Mouse (Mus musculus) gastrocnemius, adult 18-20 months (tissue): Measurements from ENCODE around the gene Brf1. TPM values are rescaled to one million over a fixed set of nuclear protein-coding genes. Genes with fewer than 3 reads are reported as not detected.

Experiments
- DNase-seq: peaks from one replicate; pipeline ENCODE4 v3.0.0; 2021; ENCODE audit warnings: low spot score
- long read RNA-seq, 2 experiments: library from polyadenylated mRNA; stranded (forward); transcript quantifications; one replicate each; pipeline ENCODE4 v2.0.0; 2021
- total RNA-seq, 2 experiments: library from RNA; stranded (reverse); gene quantifications; 2 replicates each; pipeline ENCODE4 v1.2.3; 2021

Brf1 gene
- total RNA-seq: 10 to 100 TPM; 17.8 to 18.5 TPM
- long read RNA-seq, experiment 1, partial matches to known transcripts: 0 of 2 reads
- long read RNA-seq, experiment 1, other reads (novel, unspliced or antisense): 2 of 2 reads
- long read RNA-seq, experiment 2, partial matches to known transcripts: 3 of 5 reads
- long read RNA-seq, experiment 2, other reads (novel, unspliced or antisense): 2 of 5 reads

DNA sequence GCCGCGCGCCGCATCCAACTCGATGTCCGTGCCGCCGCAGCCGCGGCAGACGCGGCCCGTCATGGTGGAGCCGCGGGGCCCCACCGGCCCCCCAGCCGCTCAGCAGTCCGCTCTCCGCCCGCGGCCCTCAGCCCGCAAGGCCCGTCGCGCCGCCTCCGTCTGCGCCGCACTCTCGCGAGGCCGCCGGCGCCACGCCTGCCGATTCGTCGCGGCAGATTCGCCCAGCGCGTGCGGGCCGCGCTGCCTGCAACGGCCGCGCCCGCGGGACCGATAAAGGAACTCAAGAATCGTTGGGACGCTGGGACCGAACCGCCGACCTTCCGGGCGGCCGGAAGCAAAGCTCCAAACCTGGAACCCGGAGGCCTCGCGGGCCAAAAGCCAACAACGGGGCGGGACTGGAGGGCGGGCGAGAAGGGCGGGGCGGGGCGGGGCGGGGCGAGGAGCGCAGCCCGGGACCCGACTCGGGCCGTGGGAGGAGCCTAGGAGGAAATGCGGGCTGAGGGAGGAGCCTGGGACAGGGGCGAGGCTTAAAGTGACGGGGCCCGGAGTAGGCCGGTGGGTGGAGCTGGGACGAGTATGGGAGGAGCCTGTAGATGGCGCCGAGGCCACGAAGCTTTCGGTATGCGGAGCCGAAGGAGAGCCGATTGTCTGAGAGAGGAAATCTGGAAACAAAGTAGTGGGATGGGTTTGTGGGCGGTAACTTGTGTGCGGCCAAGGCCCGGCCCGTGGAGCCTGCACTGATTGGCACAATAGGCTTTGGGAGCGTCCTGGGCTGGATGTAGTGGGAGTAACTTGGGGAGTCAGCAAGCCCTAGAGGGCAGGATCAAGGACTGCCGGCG, at the start of gene Brf1:
TSS of gene Brf1 (minus strand) at position 411 of the 839 bp plus-strand sequence.
- peak; percentile 97 for DNase-seq

DNA sequence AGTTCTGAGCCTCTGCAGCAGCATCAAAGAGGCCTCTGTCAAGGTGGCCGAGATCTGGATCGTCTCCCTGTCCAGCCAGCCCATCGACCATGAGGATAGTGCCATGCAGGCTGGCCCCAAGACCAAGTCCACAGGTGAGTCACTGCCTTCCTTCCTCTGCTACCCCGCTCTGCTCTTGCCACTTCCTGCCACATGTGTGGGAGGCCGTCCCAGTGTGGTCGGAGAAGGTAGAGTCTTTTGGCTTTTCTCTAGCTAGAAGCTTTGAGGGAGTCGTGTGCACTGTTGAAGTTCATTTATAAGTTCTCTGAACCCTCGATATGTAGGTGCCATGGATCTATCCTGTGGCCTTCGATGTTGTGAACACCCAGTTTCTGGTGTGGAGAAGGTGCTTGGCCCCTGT, 49.3 kb upstream of the Brf1 start:
- no peak for DNase-seq

DNA sequence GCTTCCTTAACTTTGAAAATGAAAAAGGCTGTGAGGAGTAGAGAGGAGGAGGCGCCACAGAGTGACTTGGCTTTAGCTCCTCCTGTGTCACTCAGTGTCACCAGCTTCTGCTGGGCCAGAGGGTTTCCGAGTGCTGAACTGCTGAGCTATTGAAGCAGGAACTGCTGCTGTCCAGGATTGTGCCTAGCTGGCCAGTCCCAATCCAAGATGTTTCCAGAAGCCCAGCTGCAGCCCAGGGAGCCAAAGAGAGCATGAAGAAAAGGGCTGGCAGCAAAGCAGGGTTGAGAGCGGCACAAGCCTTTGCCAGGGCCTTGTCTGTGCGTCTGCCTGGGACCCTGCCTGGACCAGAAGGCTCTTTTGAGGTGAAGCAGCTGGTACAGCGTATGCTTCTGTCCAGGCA, 47.6 kb upstream of the Brf1 start:
- DNase-seq: no peak

DNA sequence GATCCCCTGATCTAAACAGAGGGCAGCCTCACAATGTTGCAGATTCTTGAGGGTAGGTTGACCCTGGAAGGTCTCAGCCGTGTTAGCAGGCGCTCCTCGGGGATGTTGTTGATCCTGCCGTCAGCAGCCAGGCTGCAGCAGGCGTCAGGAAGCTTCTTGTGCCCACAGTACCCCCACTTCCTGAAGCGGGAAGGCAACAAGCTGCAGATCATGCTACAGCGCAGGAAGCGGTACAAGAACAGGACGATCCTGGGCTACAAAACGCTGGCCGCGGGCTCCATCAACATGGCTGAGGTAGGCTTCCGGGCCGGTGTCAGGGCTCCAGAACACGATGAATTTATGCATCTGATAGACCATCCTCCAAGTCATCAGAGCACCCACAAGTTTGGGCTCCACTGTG, 46.4 kb upstream of the Brf1 start:
- no peak for DNase-seq

DNA sequence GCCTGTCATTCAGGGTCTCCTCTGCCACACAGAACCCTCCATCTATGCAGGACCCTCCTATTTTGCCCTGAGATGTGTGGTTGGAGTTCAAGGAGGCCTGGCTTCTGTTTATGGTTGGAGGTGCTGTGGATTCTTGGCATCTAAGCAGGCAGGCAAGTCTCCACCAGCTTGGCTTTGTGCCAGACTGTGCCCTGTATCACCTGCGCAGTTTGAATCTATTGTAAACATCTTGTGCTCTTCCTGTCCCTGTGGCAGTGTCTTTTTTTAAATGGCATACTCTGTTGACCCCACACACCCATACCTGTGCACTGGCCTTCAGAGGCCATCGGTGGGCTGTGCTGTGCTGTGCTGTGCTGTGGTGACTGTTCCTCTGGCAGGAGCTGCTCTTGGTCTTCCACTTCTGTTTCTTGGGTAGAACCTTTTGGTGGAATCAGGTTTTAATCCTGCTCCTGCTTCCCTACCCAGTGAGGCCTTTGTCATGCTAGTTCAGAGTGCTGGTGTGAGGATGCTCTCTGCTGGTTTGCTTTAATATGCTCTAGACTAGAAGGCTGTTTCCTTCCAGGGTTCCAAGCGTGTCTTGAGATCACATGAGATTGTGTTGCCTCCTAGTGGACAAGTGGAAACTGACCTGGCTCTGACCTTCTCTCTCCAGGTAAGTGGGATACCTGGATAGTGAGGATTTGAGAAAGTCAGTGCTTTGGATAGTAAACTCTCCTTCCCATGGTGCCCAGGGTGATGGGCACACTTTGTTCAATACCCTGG, 44.6 kb upstream of the Brf1 start:
- DNase-seq: peak; percentile 47

DNA sequence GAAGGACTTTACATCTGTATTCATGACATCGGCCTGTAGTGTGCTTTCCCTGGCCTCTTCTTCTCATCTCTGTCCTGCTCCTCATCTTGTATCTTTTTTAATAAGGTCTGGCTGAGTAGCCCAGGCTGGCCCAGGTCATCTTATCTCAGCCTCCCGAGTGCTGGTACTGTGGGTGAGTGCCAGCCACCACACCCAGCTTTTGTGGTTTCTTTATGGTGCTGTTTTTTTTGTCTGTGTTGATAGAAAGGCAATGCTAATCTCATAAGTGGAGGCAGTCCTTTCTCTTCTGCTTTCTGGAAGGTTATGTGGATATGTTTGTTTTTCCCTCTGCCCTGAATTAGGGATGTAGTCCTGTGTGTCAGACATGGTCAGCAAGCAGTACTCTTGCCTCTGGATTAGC, 42.0 kb upstream of the Brf1 start:
- no peak for DNase-seq

DNA sequence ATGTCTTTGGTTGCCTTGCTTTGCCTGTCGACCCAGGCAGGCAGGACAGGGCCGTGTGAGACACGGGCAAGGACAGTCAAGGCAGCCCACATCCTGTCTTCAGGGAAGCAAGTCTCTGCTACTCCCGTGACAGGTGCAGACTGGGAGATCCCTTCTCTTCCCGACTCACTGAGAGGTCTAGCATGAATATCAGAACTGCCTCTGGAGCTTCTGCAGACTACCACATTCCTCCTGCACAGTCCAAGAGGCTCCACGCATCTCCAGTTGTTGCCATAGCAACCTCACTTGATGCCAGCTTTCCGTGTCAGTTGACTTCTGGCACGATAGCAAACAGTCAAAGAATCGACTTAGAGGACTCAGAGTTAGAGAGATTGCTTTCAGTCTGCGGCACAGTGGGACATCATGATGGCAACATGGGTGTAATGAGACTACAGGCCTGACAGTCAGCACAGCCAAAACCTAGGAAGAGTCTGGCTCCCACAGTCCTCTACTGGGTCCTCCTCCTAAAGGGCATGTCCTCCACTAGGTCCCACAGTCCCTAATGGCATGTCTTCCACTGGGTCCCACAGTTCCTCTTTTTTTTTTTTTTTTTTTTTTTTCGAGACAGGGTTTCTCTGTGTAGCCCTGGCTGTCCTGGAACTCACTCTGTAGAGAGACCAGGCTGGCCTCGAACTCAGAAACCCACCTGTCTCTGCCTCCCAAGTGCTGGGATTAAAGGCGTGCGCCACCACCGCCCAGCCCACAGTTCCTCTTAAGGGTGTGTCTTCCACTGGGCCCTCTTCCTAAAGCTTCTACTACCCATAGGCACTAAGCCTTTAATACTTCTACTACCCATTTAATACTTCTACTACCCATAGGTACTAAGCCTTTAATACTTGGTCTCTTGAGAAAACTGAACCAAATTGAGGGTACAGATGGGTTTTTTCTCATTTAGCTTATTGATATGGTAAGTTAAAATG, 41.3 kb upstream of the Brf1 start:
- DNase-seq: peak; percentile 49

DNA sequence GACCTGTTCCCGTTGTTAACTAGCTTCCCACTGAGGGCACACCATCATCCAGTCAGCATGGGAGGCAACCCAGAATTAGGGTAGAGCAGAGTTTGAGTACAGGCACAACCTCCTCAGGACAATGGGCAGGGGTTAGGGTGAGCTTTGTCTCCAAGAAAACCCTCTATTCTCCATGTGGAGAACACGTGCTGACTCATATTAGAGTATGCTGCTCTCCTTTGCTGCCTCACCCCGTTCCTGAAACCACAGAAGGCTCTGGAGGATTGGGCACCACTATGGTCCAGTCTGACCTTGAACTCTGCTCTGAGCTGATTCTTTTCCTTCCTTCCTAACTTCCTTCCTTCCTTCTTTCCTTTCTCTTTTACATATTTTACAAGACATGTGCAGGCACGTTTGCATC, 37.9 kb upstream of the Brf1 start:
- no peak for DNase-seq

DNA sequence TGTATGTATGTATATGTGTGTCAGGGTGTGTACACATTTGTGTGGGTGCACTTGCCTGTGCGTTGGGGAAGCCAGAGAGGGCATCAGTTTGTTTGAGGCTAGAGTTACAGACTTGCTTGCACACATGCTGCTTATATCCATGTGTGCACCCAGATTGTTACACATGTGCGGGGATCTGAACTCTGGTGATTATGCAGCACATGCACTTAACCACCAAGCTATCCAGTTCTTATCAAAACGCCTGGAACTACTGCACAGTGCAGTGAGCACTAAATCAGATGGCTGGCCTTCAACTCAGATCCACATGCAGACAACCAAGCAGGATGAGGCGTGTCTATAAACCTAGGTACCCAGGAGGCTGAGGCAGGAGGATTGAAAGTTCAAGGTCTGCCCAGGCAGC, 36.5 kb upstream of the Brf1 start:
- DNase-seq: no peak

DNA sequence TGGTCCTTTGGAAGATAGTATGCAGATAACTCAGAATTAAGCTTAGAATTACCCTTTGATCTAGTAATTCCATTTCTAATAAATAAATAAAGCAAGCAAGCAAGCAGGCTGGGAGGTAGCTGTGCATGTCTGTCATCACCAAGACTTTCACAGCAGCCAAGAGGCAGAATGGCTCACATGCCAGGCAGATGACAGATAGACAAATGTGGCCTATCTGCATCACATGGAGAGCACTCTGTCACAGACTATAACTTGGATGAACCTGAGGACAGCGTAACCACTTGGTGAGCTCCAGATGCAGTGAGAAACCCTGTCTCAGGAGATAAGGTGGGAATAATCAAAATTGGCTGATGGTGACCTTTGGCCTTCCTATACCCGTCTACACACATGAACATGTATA, 34.6 kb upstream of the Brf1 start:
- DNase-seq: no peak

DNA sequence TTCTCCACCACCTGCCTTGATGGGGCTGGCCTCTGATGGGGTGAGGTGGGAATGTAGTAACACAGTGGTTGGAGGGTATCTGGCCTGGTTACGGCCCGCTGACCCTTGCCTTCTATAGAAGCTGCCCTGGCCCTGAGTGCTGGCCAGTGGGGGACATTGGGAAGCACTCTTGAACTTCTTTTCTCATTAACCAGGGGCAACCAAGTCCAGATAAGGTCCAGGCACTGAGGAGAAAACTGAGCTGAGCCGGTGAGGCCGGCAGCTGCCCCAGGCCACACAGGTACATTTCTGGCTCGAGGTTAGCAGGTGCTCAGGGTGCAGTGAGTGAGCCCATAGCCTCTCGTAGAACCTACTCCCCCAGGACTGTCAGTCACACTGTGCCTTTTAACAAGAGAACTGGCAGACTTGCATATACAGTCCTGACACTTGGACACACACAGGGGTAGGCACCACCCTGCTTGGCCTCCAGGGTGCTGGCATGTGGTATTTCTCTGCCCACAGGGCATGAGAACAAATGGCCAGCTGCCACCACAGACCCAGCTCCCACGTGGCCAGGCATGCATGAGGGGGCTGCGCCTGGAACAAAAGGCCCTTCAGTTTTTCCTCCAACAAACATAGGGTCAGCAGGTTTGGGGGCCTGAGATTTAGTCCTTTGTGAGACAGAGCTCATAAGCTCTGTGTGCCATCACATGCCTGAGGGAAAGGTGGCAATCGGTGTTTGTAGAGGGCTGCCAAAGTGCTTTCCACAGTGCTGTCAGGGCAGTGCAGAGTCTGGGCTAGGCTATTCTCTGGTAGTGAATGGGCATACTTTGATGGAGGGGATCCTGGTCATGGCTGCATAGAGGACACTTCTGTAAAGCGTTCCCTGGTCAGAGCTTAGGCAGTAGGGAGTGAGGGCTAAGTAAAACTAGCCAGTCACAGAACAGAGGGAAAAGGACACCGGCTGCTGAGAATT, 32.1 kb upstream of the Brf1 start:
- DNase-seq: no peak

DNA sequence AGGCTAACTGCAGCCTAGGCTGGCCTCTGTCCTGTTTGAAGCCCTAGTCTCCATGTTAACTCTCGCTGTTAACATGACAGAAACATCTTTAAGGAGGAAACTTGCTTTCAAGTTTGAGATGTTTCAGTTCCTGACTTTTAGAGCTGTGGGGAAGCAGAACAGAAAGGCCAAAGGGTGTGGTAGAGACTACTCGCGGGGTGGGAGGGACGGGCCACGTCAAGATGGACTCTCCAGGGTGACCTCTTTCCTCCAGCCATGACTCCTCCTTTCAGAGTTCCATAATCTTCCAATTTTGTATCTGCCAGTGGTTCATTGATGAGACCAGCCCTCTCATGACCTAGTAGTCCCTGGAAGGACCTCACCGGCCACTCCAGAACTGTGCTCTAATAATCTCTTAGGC, 30.9 kb upstream of the Brf1 start:
- no peak for DNase-seq

DNA sequence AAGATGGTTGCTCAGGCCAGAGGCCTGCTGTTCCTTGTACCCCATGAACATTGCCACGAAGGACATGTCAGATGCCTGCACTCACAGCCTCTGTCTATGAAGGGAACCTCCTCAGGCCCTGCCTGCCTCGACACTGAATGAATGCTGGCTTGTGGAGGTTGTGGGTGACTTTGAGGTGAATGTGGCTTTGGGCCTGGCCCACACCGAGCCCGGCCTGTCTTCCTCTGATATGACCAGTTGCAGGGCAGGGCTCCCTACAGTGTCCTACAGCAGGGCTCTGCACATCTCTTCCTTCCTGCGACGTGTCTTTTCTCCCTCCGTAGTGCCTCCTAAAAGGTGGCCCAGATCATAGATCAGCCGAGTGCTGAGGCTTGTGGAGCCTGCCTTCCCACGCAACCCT, 30.5 kb upstream of the Brf1 start:
- DNase-seq: no peak

DNA sequence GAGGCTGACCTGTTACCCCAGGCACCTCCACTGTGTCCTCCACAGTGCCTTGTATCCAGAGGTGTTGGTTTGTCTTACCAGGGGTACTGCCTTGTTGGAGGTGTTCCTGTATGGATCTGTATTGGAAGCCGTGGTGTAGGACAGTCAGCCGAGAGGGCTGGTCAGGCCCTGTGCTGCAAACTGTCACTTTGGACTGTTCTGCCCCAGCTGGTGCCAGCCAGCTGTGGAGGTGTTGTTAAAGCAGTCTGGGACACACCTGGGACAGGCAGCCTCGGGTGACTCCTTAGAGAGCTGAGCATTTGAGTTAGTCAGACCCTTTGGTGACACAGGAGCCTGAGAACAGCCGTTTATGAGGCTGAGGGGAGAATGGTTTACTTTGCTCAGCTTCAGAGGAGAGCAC, 29.5 kb upstream of the Brf1 start:
- DNase-seq: no peak

DNA sequence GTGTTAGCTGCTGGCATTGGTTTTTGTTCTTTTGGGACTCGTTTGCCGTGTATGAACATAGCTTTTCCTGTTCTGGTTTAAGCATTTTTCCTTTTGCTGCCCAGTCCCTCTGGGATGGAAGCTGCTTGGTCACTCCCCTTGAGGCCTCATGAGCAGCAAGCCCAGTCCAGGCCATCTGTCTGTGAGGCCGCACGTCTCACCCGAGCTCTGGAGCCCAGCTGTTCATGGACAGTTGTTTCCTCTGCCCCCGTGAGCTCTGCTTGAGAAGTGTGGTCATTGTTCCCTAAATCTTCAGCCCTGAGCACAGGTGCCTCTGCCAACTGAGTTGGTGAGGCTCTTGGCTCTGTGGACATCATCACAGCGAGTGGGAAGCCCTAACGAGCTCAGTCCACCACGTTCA, 28.4 kb upstream of the Brf1 start:
- no peak for DNase-seq

DNA sequence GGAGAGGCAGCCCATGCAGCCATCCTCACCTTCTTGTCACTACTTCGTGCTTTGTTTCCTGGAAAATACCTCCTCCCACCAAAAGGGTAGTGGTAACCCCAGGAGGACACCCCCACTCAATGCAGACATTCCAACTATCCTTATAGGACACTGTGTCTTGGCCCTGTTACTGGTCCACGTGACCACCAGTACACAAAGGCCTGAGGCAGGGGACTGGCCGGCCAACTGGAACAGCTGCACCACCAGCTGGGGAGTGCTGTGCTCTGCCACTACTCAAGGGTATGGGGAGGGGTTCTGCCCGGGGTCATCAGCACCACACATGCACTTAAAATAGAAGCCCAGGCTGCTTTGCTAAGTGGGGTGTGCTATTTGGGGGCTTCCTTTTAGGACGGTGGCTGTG, 27.6 kb upstream of the Brf1 start:
- DNase-seq: no peak

DNA sequence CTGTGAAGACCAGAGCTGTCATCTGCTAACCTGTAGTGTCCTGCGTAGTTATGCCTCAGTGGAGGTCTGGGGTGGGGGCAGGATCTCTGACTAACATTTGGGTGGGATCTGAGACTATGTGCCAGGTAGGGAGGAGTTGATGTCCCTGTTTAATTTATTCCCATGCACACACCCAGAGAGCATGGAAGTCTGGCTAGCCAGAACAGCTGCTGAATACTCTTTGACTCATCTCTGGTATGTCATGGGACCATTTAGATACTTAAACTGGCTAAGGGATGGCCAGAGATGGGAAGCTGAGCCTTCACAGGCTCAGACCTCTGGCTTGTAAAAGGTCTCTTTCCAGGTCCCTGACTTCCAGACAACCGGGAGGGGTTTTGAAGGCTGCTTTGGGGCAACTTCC, 27.0 kb upstream of the Brf1 start:
- DNase-seq: no peak

DNA sequence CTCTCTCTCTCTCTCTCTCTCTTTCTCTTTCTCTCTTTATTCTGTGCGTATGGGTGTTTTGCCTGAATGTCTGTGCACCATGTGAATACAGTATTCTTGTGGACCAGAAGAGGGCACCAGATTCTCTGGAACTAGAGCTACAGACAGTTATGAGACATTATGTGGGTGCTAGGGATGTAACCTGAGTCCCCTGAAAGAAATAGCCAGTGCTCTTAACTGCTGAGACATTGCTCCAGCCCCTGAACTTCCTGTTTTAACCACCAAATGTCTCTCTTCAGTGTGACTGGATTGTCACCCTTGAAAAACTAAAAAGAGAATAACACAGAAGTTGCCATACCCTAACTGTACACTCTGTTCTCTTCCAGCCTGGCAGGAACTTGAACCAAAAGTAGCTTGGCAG, 26.1 kb upstream of the Brf1 start:
- DNase-seq: no peak

DNA sequence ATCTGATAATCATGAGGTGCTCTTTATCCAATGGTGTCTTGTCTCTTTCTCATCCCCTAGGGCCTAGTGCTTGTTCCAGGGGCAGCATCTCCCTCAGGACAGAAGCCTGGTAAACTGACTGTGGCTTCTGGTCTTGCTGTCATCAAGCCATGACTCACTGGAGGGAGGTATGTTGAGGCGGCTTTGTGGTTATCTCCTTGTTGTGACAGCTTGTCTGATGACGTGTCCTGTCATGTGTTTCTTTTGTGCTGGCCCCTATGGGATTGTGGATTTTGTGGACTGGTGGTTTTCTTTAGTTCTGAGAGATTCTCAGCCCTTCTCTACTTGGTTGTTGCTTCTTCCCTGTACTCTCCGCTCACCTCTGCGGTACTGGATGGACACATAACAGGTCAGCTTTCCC, 22.6 kb upstream of the Brf1 start:
- DNase-seq: no peak

DNA sequence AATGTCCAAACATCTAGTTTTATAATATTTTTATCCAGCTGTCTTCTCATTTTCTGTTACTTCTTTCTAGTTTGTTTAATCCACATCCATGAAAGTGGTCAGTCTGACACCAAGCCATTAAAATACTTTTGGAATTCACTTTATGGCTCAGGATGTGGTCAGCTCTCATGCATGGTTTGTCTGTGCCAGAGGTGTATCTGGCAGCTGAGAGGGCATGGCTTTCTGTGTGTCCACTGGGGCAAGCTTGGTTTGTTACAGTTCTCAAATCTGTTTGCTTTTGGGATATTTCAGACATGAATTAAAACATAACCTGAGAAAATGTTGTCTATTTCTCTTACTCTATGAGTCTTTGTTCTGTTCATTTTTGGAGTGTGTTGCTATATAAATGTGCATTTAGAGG, 21.0 kb upstream of the Brf1 start:
- no peak for DNase-seq
